Mouse (Mus musculus): Measurements from ENCODE around the gene Il13.

- TF ChIP-seq POLR2A (IDR thresholded peaks at IDR 0.05; ENCODE audit: low read depth, low read length): no peak
- TF ChIP-seq CTCF (IDR thresholded peaks at IDR 0.05; ENCODE audit: extremely low read depth, insufficient read depth, insufficient read length, insufficient replicate concordance): no peak
Measured at GRCm38 (mm10) chr11:53609672-53610071, 24.8 kb downstream of the Il13 start.
